Mouse (Mus musculus) kidney, adult 18-20 months (tissue): ENCODE data around the gene Celsr1.
A peak's percentile ranks its signal among the peaks of the same experiment; 100 is the strongest.

Source experiments
- DNase-seq: peaks from one replicate; pipeline ENCODE4 v3.0.0; 2021

Celsr1 gene

GRCm38 (mm10) chr15:86033191-86033841, at the start of gene Celsr1:
Celsr1 (minus strand) TSS chr15:86033777.
- peak; percentile 70 for DNase-seq

DNA sequence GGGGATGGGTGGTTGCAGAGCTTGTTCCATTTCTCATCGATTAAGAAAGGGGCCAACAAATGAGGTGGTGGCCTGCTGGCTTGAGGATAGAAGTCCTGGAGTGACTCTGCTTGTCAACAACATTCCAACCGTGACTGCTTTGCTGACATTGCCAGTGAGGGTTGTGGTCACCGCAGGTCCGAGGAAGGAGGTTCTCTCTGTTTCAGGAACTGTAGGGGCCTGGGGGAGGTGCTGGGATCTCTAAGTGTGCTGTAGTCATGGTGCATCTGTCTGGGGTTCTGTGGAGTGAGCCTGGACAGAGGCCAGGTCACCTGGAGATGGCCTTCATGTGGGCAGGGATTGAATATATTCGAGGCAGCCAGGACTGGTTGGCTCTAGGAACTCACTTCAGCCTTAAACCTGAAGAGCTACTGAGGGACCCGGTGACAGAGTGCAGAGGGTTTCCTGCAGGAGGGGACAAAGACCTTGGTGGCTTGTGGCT, 49.7 kb upstream of the Celsr1 start:
- peak; percentile 38 for DNase-seq

DNA sequence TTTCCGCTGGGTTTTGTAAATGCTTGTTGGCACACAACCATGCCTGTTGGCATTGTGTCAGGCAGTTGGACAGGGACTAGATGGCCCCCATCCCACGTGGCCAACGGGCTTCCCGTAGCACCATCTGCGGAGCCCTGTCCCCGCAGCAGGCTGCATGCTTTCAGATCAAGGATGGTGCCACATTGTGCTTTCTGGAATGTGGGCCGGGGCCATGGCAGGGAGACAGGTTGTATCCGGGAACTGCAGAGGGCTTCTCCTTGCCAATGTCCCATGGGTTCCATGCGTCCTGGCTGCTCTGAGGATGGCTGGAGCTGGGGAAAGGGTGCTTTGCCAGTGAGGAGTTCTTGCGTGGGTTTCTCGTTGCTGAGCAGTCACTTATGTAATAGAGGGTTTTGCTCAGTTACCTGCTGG, 49.0 kb upstream of the Celsr1 start:
- peak; percentile 22 for DNase-seq

DNA sequence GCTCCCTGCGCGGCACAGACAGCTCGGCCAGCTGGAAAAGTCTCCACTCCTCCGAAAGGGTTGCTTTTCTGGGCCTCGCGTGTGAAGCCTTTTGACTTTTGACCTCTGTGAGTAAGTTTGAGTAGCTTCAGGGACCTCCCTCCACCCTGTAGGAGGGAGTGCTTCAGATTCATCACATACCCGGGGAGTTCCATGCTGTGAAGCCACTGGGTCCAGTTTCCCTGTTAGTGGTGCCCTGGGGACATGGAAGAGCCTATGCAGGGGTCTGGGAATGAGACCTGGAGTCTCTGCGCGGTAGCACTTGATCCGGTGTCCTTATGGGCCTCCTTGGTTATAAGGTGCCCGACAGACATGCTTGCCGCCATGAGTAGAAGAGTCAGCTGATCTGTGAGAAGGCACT, 48.1 kb upstream of the Celsr1 start:
- no peak for DNase-seq

- DNase-seq = no peak
These were observed 46.8 kb upstream of the Celsr1 start for GRCm38 (mm10) chr15:86080408-86080807.

- DNase-seq = peak; percentile 69
These were observed 46.3 kb upstream of the Celsr1 start for GRCm38 (mm10) chr15:86079876-86080275.

GRCm38 (mm10) chr15:86079467-86079866, 45.9 kb upstream of the Celsr1 start:
- DNase-seq = no peak

DNA sequence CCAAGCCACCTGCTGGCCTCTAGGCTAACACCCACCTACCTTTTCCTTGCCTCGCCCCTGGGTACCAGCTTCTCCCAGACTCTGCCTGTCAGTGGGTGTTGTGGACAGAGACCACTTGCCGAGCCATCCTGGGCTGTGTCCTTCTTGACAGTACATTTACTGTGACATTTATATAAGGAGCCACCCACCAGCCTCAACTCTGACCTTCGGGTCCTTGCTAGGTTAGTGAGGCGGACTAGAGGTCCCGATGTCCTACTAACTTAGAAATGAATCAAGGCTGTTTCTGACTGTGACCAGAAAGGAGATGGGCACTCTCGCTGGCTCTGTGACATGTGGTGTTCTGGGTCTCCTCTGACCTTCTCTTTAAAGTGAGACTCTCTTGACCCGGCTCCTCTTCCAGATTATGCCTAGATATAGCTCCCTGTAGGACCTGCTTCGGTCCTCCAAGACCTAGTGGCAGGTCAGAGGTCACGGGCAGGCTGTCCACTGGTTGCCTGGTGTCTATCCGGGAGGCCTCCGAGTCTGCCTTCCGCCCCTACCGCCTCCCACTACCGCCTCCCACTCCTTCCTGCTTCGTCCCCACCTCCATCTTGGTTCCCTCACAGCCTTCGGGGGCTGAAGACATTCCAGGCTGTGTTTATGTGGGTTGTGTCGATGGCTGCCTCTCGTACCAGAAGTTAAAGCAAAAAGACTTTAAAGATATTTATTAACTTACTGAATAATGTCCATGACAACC, 45.1 kb upstream of the Celsr1 start:
- DNase-seq = peak; percentile 40

GRCm38 (mm10) chr15:86077934-86078333, 44.4 kb upstream of the Celsr1 start:
- no peak for DNase-seq

DNA sequence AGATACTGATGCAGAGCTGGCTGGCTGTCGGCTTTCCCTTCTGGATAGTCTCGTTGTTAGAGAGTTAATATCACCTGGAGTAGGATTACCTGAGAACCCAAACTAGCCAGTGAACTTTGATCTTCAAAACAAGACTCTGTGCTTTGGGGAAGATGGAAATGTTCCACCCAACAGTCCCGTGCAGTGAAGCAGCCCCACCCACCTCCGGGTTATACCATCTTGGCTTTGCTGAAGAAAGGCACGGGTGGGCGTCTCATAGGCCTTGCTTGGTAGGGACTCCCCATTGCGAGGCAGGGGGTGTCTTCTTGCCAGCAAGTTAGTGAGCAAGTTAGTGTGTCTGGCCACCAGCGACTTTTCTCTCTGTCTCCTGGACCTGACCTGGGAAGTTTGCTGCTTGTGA, 42.8 kb upstream of the Celsr1 start:
- DNase-seq = peak; percentile 47

GRCm38 (mm10) chr15:86076048-86076315, 42.4 kb upstream of the Celsr1 start:
- no peak for DNase-seq

GRCm38 (mm10) chr15:86075305-86076047, 41.9 kb upstream of the Celsr1 start:
- DNase-seq = no peak

DNA sequence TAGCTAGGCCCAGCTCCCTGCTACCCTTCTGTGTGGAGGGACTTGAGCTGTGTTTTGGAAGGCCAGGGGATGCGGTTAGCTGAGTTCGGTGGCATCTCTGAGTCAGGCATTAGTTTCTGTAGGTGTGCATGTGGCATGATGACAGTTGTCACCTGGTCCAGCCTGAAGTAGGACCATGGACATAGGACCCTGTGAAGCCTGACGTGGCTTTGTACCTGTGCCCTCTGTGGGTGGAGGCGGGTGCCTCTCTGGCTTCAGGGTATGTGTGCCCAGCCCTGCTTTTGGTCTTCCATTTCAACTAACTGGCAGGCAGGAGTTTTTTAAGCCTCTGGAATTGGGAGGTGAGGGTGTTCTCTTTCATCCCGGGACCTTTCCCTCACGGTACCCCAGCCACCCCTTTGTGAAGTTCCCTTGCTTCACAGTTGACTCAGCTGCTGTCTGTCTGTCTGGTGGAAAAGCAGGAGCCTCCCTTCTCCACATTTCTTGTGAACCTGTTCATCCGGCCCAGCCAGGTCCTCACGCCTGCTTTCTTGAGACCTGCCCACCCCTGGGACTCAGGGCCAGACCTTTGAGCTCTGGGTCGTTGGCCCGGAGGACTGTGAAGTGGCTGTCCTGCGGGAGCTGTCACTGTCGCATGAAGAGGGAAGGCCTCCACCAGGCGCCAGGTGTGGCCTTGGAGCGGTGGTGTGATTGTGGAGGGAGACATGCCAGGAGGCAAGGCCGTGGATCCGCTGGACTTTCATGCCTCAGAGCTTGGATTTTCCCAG, 40.8 kb upstream of the Celsr1 start:
- peak; percentile 47 for DNase-seq

DNA sequence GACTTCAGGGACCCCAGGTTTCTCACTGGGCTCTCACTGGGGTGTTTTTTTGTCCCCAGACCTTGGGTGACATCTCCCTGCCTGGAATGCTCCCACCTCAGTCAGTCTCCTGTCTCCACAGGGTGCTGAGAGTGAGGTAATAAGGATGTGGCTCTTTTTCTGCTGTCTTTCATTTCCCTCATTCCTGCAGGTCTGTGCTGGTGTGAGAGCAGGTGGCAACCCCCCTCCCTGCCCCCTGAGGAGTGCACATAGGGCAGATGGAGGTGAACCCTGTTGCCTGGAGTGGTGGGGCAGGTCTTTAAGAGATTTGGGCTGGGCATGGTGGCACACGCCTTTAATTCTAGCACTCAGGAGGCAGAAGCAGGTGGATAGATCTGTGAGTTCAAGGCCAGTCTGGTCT, 37.6 kb upstream of the Celsr1 start:
- DNase-seq = no peak

DNA sequence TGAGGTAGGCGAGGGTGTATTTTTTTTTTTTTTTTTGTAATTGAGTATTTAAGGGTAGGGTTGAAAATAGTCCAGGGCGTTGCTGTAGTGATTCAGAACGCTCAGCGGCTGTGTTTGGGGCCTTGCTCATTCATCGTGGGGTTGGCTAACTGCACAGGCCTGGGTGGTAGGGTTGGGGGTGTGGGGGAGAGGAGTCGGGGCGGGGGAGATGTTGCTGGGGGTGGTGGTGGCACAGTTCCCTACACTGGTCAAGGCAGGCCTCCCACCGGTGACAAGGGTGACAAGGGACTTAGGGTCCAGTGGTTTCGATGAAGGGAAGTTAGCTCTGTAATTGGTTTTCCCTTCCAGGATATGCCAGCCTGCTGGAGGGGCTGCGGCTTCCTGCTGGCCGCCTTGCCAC, 36.8 kb upstream of the Celsr1 start:
- no peak for DNase-seq

DNA sequence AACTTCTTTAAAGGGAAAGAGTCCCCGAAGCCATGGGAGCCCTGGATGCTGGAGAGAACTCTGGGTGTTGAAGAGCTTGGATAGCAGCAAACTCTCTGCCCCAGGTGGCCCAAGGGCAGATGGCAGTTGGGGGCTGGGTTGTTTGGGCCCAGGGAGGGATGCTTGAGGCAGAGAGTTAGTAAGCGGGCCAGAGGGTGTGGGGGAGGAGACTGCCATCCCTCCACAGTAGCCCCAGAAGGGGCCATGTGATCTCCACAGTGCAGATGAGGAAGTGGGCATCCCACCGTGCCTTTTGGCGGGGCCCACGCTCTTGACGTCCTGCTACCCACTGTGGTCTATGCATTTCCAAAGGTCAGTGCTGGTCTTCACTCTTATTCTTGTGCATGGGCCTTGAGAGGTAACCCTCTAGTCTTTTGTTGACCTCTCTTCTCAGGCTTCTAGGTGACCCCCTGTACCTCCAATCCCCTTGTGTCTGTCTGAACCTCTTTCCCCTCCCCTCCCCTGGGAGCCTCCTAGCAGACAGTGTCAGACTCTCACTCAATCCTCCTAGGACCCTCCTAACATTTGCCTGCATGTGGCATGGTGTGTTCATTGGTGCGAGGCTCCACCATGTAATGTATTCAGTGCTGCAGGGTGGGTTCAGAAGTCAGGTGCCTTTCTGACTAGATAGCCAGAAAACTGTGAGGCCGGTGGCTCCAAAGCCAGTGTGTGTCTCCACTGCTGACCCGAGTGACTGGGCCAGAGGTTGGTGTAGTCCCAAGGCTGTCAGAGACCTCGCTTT, 35.6 kb upstream of the Celsr1 start:
- DNase-seq = no peak

- no peak for DNase-seq
These were observed 34.4 kb upstream of the Celsr1 start for GRCm38 (mm10) chr15:86067941-86068495.

- DNase-seq = no peak
These were observed 34.0 kb upstream of the Celsr1 start for GRCm38 (mm10) chr15:86067581-86067910.

GRCm38 (mm10) chr15:86066836-86067580, 33.4 kb upstream of the Celsr1 start:
- no peak for DNase-seq

DNA sequence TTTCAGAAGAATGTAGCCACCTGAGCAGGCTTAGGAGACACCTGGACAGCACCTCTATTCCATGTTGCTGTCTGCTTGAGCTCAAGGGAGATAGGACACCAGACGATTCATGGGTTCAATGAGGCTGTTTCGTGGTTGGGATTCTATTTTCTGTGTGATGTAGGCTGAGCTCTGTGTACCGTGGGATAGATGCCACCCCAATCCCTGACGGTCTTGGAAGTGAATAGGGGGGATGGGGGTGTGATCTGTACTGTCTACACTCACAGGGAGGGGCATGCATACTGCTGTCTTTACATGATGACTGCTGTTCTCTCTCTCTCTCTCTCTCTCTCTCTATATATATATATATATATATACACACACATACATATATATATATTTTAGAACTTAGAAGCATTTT, 31.8 kb upstream of the Celsr1 start:
- DNase-seq = no peak

GRCm38 (mm10) chr15:86064850-86065229, 31.3 kb upstream of the Celsr1 start:
- DNase-seq = peak; percentile 39
